Mouse (Mus musculus): ENCODE results near the gene Krit1.

DNA sequence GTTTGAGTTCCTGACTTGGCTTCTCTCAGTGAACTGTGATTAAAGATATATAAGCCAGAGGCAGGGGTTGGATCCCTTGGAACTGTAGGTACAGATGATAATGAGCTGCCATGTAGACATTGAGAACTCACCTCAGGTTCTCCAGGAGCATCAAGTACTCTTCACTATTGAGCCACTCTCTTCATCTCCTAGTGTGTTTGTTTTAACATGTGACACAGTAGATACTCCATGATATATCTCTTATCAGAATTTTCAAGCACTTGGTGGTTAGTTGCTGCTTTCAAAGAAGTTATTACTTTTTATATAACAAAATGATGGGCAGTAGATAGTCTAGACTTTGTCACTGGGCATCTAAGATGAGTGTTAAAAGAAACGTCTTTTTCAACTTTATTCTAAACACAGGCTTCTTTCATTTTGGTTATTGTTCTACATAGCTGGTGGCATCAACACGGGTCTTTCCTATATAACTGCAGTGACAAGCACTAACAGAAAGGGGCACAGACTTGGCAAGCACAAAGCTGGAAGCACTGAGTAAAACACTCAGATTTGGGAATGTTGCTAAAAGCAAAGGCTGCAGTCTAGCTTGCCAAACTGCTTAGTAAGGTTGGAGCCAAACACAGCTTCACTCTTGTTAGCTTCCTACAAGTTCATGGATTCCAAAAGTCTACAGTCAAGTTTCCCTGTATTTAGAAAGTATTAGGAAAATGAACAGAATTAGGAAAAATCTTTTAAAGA lies 18.9 kb upstream of the Krit1 start:
- TF ChIP-seq CTCF (IDR thresholded peaks at IDR 0.05; ENCODE audit: low read depth) (no peak), EP300 (IDR thresholded peaks at IDR 0.05; ENCODE audit: low read depth) (no peak)

Data from liver, embryonic 14.5 days (tissue).